Mouse (Mus musculus) layer of hippocampus, adult 8-10 months (tissue): Measurements from ENCODE around the gene Pex19. TPM values are rescaled to one million over a fixed set of nuclear protein-coding genes. Genes with fewer than 3 reads are reported as not detected.

ENCODE experiments used
- DNase-seq, 2 experiments: peaks; one replicate each; pipeline ENCODE4 v3.0.0; 2022; ENCODE audit warnings: low spot score in 2 of 2
- total RNA-seq, 4 experiments: library from RNA; stranded (reverse); gene quantifications; 2 replicates each; pipeline ENCODE4 v1.2.4; 2022

Gene Pex19
- total RNA-seq, 4 experiments from 2014 or later = 86.3 to 97.0 (median 91.7) TPM

DNA sequence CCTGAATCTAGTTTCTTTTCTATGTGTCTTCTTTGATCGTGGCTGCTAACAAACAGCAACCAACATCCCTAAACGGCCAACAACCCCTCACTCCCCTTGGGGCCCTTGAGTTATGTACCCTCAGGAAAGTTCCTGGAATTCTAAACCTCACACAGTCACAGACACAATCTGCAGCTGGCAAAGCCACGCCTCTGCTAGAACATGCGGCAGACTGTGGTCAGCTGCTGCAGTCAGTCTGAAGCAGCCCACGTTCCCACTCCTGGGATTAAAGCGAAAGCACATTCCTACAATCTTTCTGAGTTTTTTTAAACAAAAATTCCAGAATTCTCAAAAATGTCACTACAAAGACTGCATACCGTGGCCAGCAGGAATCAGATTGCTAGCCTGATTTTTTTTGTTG lies 7.0 kb downstream of the Pex19 start:
- DNase-seq = no peak

DNA sequence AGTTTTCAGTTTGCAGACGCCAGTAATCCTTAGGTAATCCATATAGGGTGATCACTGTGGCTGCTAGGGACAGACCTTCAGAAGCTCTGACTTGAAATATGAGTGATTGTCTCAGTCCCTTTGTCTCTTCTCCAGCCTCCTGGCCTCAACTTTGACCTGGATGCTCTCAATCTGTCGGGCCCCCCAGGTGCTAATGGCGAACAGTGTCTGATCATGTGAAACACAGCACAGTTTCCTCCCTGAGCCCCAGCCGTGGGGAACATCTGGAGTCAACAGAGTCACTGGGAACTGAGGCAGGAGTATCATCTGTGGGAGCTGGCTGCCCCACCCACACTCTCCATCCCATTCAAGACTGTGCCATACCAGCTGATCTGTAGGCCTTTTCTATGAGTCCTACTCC lies 7.5 kb downstream of the Pex19 start:
- no peak for DNase-seq

DNA sequence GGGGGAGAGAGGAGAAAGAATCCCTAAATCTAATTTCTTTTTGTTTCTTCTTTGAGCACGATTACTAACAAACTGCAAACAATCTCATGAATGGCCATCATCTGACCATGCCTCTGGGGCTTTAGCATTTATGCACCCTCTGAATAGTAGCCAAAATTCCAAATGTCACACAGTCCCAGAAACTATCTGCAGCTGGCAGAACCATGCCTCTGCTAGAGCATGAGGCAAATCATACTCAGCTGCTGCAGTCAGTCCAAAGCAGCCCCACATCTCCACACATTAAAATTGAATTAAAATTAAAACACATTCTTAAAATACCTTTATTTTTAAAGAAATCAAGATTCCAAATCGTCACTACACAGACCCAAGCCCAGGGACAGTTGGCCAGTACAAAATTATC lies 13.6 kb downstream of the Pex19 start:
- no peak for DNase-seq

DNA sequence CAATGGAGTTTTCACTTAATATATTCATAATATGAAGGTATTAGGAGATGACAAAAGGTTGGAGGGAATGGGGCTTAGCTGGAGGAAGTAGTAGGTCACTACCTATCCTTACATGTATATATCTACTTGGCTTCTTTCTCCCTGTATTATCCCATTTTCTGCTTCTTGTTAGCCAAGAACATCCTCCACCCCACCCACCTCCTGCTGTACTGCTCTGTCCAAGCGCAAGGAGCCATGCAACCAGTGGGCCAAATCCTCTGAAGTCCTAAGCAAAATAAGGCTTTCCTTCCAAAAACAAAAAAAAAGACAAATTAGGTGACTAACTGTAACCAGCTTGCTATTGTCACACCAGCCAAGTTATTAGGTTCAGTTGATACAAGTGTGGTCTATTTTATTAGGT lies 14.3 kb downstream of the Pex19 start:
- DNase-seq = no peak

DNA sequence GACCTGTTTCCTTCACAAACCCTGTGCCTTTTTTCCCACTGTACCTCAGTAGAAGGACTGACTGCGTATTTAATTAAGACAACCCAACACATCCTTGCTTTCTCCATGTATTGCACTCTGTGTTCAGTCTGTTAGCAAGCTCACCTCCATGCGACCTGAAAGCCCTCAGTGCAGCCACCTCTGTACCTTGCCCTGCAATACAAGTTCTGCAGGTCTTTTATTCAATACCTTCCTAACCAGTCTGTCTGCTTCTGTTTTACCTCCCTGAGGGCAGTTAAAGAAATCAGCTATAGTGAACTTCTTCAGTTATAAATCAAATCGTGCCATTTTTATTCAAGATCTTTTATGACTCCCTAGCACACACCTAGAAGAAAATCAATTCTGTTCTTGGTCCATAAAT lies 15.0 kb downstream of the Pex19 start:
- DNase-seq = no peak

DNA sequence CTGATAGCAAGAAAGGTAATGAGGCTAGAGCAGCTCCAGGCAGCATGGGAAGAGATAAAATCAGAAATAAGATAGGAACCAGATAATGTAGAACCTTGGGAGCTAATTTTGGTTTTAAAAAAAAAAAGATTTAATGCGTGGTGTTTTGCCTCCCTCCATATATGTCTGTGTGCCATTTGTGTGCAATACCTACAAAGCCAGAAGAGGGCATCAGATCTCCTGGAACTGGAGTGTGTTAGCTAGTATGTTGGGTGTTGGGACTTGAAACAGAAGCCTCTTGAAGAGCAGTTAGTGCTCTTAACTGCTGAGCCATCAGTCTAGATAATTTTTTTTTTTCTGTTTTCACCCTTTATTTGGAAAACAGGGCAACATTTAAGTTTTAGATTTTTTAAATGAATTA lies 17.0 kb downstream of the Pex19 start:
- DNase-seq = peak in 1 of 2 experiments; percentile 48

DNA sequence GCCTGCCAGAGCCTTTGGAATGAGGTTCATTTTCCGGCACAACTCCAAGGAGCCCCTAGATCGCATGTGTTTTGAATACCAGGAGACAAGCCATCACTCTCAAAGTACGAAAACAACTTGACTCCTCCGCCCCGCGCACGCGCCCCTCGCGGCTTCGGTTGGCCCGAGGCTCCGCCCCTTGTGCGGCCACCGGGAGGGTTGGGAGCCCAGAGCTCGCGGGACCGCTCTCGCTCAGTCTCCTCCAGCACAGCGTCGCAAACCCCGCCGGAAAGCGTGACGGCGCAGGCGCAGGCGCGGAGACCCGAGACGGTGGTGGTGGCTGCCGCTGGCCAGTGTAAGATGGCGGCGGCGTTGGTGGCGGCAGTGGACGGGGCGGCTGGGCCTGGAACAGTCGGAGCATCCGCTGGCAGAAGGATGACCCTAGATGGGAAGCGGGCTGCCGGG lies 21.3 kb downstream of the Pex19 start, which contains the start of gene Dcaf8:
Gene Dcaf8 (plus strand): TSS at position 250 of the 444 bp plus-strand sequence.
- peak; percentile 94 to 95 for DNase-seq

DNA sequence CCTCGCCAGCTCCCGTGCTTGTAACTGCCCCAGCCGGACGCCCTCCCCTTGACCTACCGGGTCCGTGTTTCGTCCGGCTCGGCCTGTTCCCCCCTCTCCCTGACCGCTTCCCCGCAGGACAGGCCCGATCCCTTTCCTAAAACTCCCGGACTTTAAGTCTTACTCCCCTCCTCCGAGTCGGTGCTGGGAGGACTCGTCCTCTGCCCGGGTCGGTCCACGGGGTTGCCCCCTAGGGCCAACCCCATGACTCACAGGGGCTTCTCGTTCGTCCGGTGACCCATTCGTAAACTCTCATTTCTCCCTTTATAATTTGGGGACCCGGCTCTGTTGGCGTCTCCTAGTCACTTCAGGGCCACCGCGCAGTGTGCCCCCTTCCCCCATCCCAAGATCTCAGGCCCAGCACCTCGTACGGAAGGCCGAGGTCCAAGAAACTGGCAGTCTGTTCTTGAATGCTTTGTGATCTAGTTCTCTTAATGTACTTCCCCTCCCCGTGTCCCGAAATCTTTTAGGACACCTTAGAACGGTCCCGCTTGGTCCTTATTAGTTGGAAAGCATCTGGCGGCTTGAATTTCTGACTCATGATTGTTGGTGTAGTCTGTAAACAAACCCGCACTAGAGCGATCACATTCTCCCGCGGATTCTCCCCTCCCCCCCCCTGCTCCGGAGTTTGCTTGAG lies 21.9 kb downstream of the Pex19 start:
- peak in 1 of 2 experiments; percentile 46 for DNase-seq

DNA sequence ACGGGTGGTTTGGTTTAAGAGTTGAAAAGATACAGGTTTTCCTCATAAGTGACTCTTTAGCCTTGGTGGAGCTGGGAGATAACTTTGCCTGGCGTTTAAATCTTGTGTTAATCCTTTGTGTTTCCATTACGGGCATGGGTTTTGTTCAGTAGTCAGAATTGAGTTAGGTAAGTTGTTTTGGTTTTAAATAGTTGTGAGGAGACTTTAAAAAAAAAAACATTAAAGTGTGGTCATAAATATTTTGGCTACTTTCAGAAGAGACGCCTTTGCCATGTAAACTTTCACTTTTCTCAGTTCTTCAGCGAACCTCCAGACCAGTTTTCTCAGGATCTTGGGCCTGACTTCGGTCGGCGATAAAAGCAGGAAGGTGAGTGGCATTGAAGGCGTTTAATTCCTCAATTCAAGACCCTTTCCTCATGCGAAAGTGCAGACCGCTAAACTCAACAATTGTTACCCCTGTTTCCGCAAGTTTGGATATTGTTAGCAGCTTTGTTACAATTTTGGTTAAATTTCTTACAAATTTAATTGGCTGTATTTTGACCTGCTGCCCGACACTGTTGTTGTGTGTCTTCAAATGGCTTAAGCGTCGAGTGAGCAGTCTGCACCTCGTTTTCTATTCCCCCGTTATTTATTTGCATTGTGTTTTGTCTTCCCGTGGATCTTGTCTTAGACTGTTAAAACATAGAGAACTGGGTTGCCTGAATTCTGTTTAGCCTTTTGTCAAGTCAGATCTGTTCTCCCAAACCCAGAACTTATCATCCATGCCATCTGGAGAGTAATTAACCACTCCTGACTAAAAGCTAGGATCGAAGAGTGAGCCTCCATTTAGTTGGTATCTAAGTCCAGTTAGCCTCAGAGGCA lies 22.6 kb downstream of the Pex19 start:
- DNase-seq = no peak

DNA sequence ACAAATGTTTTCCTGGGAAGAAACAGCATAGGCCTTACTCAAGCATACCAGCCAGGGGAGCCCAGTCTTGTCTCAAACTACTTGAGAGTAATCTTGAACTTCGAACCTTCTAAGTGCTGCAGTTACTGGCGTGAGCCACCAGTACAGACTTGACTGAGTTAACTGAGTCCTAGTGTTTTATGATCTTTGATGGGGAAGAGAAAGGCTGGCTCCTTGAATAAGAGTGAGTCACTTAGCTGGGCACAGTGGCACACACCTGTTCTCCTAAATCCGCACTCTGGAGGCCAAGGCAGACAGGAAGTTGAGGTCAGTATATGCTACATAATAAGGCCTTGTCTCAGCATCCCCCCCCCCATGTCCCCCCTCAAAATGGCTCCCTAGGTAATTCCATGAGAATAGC lies 28.0 kb downstream of the Pex19 start:
- DNase-seq = no peak

DNA sequence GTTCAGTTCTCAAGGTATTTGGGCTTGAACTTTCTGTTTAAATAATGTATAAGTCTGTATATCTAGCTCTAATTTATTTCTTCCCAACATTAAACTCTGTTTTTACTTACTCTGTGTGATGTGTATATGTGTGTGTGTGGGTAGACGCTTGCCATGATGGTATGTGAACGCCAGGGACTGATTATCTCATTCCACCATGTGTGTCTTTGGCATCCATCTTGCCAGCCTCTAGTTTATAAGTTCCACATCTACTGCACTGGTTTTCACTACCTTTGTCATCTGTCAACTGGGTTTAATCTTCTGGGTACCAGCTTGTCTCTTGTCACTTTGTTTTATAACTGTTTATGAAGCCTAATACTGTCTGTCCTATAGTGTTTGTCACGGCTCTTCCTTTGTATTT lies 29.0 kb downstream of the Pex19 start:
- no peak for DNase-seq

DNA sequence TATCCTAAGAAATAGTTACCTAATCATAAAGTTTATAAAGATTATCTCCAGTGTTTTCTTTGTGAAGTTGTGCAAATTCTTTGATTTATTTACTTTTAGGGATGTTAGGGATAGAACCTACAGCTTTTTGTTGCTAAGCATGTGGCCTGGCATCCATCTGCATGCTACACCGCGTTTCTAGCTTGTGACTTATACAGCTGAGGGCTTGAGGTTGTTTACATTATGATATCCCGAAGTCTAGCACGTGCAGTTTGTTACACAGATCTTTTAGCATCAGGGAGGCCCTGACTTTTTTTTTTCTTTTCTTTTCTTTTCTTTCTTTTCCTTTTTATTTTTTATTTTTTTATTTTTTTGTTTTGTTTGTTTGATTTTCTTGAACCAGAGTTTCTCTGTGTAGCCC lies 33.4 kb downstream of the Pex19 start:
- DNase-seq = no peak

DNA sequence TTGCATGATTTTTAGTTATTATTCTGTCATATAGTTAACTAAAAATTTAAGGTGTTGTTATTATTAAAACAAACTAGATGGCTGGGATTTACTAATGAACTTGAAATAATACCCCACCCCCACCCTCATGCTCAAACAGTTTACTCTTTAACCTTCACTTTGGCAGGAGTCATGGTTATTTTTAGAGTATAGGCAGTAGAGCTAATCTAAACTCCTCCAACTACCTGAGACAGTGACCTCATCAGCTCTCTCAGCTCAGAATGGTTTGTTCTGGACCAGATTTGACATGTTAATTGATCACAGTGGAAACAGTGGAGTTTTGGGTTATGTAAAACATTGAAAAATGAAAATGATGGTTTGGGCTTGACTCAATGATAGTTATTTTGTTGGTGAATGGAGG lies 34.0 kb downstream of the Pex19 start:
- no peak for DNase-seq

DNA sequence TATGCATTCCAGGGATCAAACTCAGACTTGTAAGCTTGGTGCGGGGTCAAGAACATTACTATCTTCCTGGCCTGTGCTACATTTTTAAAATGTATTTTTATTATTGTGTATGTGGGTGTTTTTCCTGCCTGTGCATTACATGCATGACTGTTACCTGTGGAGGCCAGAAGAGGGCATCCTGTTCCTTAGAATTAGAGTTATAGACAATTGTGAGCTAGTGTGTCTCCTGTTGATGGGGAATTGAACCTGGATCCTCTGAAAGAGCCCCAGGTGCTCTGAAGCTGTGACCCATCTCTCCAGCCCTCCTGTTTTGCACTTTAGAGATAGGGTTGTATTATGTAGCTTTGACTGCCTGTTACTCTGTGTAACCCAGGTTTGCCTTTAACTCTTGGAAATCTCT lies 35.5 kb downstream of the Pex19 start:
- DNase-seq = no peak

DNA sequence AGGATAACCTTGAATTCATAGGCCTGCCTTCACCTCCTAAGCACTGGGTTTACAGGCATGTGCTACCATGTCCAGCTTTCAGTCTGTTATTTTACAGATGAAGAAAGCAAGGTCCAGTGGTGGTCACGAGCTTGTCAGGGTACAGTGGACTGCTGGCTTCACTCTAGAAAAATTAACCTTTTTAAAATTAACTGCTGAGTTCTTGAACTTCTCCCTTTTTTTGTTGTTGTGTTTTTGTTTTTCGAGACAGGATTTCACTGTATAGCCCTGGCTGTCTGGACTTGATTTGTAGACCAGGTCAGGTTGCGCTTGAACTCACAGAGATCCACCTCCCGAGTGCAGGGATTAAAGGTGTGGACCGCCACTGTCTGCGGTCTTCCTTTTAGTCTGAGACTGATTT lies 36.4 kb downstream of the Pex19 start:
- no peak for DNase-seq

DNA sequence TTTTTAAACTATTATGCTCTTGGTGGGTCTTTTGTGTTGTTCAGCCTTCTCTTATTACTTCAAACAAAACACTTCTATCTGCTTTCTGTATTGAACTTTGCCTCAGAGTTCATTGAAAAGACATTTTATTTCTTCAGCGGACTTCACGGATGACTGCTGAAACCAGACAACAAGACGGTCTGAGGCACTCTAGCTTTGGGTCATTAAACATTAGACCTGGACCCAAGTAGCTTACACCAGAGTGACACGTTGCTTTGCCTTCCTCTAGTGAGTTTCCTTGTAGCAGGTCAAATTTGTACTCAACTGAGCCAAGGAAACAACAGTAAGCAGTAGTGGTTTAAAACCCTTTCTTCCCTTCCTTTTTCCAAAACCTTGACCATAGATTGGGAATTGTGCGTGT lies 41.4 kb downstream of the Pex19 start:
- DNase-seq = no peak

DNA sequence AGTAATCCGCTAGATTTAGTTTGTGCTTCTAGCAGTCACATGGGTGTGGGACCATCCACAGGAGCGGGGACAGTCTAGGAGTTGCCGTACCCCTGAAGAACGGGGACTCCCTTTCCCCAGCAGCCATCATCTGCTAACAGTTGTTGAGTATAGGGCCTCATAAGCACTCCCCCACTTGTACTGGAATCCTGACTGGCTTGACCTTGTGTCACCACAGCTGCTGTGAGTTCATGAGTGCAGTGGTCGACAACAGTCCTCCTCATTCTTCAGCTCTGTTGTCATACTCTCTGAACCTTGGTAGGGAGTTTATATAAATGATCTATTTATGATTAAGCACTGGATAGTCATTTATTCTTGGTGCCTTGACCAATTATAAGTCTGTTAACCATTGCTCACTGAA lies 43.3 kb downstream of the Pex19 start:
- DNase-seq = no peak

DNA sequence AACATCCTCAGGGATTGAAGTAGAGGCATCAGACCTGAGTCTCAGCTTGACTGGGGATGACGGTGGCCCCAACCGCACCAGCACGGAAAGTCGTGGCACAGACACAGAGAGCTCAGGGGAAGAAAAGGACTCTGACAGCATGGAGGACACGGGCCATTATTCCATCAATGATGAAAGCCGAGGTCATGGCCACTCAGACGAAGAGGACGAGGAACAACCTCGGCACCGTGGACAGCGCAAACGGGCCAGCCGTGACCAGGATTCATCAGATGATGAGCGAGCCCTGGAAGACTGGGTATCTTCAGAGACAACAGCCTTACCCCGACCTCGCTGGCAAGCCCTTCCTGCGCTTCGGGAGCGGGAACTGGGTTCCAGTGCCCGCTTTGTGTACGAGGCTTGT lies 45.8 kb downstream of the Pex19 start:
- no peak for DNase-seq

DNA sequence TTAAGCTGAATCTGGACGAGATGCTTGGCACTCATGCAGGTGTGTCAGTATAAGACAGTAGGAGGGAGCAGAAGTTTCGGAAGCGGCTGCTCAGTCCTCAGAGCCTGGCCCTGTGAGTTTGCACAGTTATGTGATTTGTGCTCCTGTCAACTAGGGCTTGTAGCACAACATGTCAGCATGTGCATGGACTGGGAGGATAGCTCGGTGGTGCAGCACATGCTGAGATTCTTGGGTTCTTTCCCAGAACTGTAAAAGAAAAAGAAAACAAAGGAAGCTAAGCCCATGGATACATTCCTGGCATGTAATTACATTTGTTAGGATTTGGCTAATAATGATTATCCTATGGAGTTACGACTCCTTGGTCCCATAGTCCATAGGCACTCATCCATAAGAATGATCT lies 46.6 kb downstream of the Pex19 start:
- no peak for DNase-seq

DNA sequence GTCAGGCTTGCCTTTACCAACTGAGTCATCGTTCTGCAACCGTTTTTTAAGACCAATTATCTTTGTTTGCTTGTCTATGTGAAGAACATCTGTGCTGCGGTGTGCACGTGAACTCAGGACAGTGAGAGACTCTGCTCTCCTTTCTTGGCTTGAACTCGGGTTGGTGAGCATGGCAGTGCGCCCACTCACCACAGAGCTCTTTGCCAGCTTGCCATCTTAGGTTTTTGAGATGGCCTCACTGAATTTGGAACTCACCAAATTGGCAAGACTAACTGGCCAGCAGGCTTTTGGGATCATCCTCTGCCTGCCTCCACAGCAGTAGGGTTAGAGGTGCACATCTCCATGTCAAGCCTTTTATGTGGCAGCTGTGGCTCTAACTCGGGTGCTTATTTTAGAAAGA lies 51.2 kb downstream of the Pex19 start:
- DNase-seq = no peak

DNA sequence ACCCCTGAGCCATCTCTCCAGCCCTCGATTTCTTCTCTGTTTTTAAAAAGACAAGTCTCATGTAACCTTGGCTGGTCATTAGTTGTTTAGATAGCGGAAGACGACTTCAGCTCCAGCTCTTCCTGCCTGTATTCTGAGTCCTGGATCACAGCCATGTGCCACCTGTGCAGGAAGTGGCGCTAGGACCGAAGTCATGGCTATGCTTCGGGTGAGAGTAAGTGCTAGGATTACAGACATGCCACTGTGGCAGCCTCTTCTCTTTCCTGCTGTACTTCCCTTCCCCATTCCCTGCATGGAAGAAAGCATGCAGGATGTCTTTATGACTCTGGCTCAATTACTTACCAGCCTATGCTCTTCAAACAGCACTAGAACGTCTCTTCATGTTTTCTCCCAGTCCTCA lies 52.5 kb downstream of the Pex19 start:
- no peak for DNase-seq

DNA sequence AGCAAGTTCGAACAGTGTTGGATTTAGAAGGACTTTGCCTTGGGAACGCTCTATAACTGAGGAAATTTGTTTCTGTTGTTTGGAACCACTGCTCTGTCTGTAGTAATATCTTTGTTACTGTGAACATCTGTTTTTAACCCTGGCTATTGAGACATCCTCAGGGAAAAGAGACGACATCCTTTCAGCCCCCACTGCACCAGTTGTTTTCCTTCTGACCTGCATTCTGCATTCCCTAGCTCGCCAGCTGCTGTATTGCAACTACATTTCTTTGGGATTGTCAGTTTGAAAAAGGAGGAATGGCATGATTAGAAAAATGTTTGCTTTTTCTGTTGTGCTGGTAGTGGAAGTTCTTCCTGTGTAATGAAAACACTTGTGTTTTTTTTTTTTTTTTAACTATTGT lies 54.3 kb downstream of the Pex19 start:
- DNase-seq = no peak

DNA sequence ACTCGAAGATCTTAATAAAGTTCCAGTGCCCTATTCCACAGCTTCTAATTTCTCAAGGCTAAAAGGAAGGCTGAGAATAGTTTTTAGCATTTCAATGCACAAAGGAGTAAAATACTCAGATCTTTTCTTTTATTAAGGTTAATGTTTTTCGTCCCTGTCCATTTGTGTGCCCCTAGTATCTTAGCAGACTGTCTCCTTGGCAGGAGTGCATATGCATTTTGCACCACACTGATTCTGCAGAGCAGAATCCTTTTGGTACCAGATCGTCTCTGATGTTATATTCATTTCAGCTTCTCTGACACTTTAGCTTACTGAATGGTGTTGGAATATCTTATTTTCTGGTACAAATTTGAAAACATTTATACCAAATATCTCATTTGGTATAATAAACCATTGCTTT lies 55.2 kb downstream of the Pex19 start:
- DNase-seq = no peak
